Mouse (Mus musculus): ENCODE data around the gene Plin2.
"Not testable (repeated sequence)": the region's sequence is repeated elsewhere in the genome, so short reads cannot be mapped to it uniquely, and the experiment has no call there.

The Plin2 gene

GRCm38 (mm10) chr4:86684806-86685205 lies 14.9 kb upstream of the Plin2 start:
- DNase-seq (ENCODE audit: extremely low read depth, insufficient read length, low spot score), result no peak

GRCm38 (mm10) chr4:86683746-86684145 lies 13.9 kb upstream of the Plin2 start:
- DNase-seq (ENCODE audit: extremely low read depth, insufficient read length, low spot score), result peak; percentile 74

GRCm38 (mm10) chr4:86683280-86683679 lies 13.4 kb upstream of the Plin2 start:
- no peak for DNase-seq (ENCODE audit: extremely low read depth, insufficient read length, low spot score)

GRCm38 (mm10) chr4:86681846-86682245 lies 12.0 kb upstream of the Plin2 start:
- no peak for DNase-seq (ENCODE audit: extremely low read depth, insufficient read length, low spot score)

- DNase-seq (ENCODE audit: extremely low read depth, insufficient read length, low spot score), result no peak
Measured at GRCm38 (mm10) chr4:86681421-86681820, 11.6 kb upstream of the Plin2 start.

- no peak for DNase-seq (ENCODE audit: extremely low read depth, insufficient read length, low spot score)
Measured at GRCm38 (mm10) chr4:86679686-86680085, 9.8 kb upstream of the Plin2 start.

- peak; percentile 41 for DNase-seq (ENCODE audit: extremely low read depth, insufficient read length, low spot score)
Measured at GRCm38 (mm10) chr4:86676756-86677155, 6.9 kb upstream of the Plin2 start.

GRCm38 (mm10) chr4:86674739-86675138 lies 4.9 kb upstream of the Plin2 start:
- DNase-seq (ENCODE audit: extremely low read depth, insufficient read length, low spot score), result not testable (repeated sequence)

- not testable (repeated sequence) for DNase-seq (ENCODE audit: extremely low read depth, insufficient read length, low spot score)
Measured at GRCm38 (mm10) chr4:86674150-86674549, 4.3 kb upstream of the Plin2 start.

GRCm38 (mm10) chr4:86672450-86672849 lies 2.6 kb upstream of the Plin2 start:
- no peak for DNase-seq (ENCODE audit: extremely low read depth, insufficient read length, low spot score)

GRCm38 (mm10) chr4:86671803-86672202 lies 1.9 kb upstream of the Plin2 start:
- peak; percentile 47 for DNase-seq (ENCODE audit: extremely low read depth, insufficient read length, low spot score)

- DNase-seq (ENCODE audit: extremely low read depth, insufficient read length, low spot score), result no peak
Measured at GRCm38 (mm10) chr4:86670582-86671306, 884 bp upstream of the Plin2 start.

- DNase-seq (ENCODE audit: extremely low read depth, insufficient read length, low spot score), result not testable (repeated sequence)
Measured at GRCm38 (mm10) chr4:86669241-86669753, 563 bp downstream of the Plin2 start.

GRCm38 (mm10) chr4:86668290-86669000 lies 1.4 kb downstream of the Plin2 start:
- no peak for DNase-seq (ENCODE audit: extremely low read depth, insufficient read length, low spot score)

- DNase-seq (ENCODE audit: extremely low read depth, insufficient read length, low spot score), result no peak
Measured at GRCm38 (mm10) chr4:86665596-86665995, 4.3 kb downstream of the Plin2 start.

- no peak for DNase-seq (ENCODE audit: extremely low read depth, insufficient read length, low spot score)
Measured at GRCm38 (mm10) chr4:86663919-86664318, 5.9 kb downstream of the Plin2 start.

- DNase-seq (ENCODE audit: extremely low read depth, insufficient read length, low spot score), result no peak
Measured at GRCm38 (mm10) chr4:86657176-86657575, 12.7 kb downstream of the Plin2 start.

GRCm38 (mm10) chr4:86656410-86656809 lies 13.4 kb downstream of the Plin2 start:
- DNase-seq (ENCODE audit: extremely low read depth, insufficient read length, low spot score), result not testable (repeated sequence)

GRCm38 (mm10) chr4:86651686-86652384 lies 18.0 kb downstream of the Plin2 start:
- DNase-seq (ENCODE audit: extremely low read depth, insufficient read length, low spot score), result no peak

- not testable (repeated sequence) for DNase-seq (ENCODE audit: extremely low read depth, insufficient read length, low spot score)
Measured at GRCm38 (mm10) chr4:86648394-86648793, 21.5 kb downstream of the Plin2 start.

- not testable (repeated sequence) for DNase-seq (ENCODE audit: extremely low read depth, insufficient read length, low spot score)
Measured at GRCm38 (mm10) chr4:86637561-86637960, 32.3 kb downstream of the Plin2 start.

Measured in 3134 (cell line).